Mouse (Mus musculus): Measurements from ENCODE around the gene Arhgef26. TPM values are rescaled to one million over a fixed set of nuclear protein-coding genes. Genes with fewer than 3 reads are reported as not detected.

Arhgef26 gene
- polyA plus RNA-seq, 1 experiment from 2014 or later, result 13.9 TPM

Other genes with a start within 250 kb of the Arhgef26 start
- 34.6 and 38.2 TPM in 2 replicates for gene Dhx36, start 168.7 kb downstream of the Arhgef26 start, polyA plus RNA-seq (2015; fragmentation: Nextera tagmentation; extraction: Ambion mirVana)